Mouse (Mus musculus) heart, adult 2 months (tissue): ENCODE data around the gene Zbtb5. TPM values are rescaled to one million over a fixed set of nuclear protein-coding genes. Genes with fewer than 3 reads are reported as not detected.

ENCODE experiments used
- DNase-seq, 2 experiments: peaks; one replicate each; pipeline ENCODE4 v3.0.0; 2021
- H3K27ac ChIP-seq: fragments of 200-600 bp; 2 replicates; pipeline ENCODE4 v1.8.1; 2022
- H3K27me3 ChIP-seq: fragments of 200-500 bp; 2 replicates; pipeline ENCODE4 v1.6.1; 2012; ENCODE audit warnings: mild to moderate bottlenecking, low read length, inconsistent platforms, mixed read lengths; ENCODE audit not compliant: control insufficient read depth, insufficient read depth
- H3K36me3 ChIP-seq: fragments of 200-500 bp; 2 replicates; pipeline ENCODE4 v1.6.1; 2012; ENCODE audit warnings: low read length, inconsistent platforms; ENCODE audit not compliant: control insufficient read depth, insufficient read depth
- H3K4me1 ChIP-seq: fragments of 200-500 bp; 2 replicates; pipeline ENCODE4 v1.6.1; 2011; ENCODE audit warnings: low read length; ENCODE audit not compliant: control insufficient read depth, insufficient read depth
- H3K4me3 ChIP-seq: fragments of 200-600 bp; 2 replicates; pipeline ENCODE4 v1.8.1; 2022
- H3K79me2 ChIP-seq: fragments of 200-500 bp; replicated peaks from 2 replicates; pipeline ENCODE4 v1.6.1; 2012; ENCODE audit warnings: mild to moderate bottlenecking, inconsistent platforms, low read length, moderate library complexity, mixed read lengths; ENCODE audit not compliant: control insufficient read depth, insufficient read depth
- H3K9ac ChIP-seq: fragments of 200-500 bp; 2 replicates; pipeline ENCODE4 v1.6.1; 2012; ENCODE audit warnings: low read depth, mild to moderate bottlenecking, control low read depth, inconsistent platforms, low read length, mixed read lengths
- CTCF ChIP-seq: fragments of 200-600 bp; IDR thresholded peaks from 2 replicates; pipeline ENCODE4 v1.8.1; 2022; ENCODE audit warnings: antibody characterized with exemption, mild to moderate bottlenecking, moderate library complexity
- EP300 ChIP-seq: fragments of 200-500 bp; IDR thresholded peaks from 2 replicates; pipeline ENCODE4 v1.6.1; 2011; ENCODE audit warnings: low read depth, low read length, control low read depth; ENCODE audit not compliant: insufficient read depth
- POLR2A ChIP-seq: fragments of 200-500 bp; IDR thresholded peaks from 2 replicates; pipeline ENCODE4 v1.6.1; 2011; ENCODE audit warnings: mild to moderate bottlenecking, low read depth, low read length, control low read depth; ENCODE audit not compliant: insufficient read depth
- WGBS: fragments of 180-500 bp; shearing (Covaris S2); methylation state at CpG from one replicate; pipeline ENCODE4 v1.1.7; 2018; 5-methylcytosine and 5-hydroxymethylcytosine counted together
- intact Hi-C: fragments of 180-260 bp; cut with DNase I; formaldehyde crosslinking; loops from one replicate; pipeline ENCODE4 v1.15.1; 2025
- polyA plus RNA-seq: library from polyadenylated mRNA; depleted of rRNA; stranded (reverse); fragments of >200 nt; gene quantifications from 2 replicates; pipeline ENCODE4 v1.2.3, GENCODE M21; 2012
- total RNA-seq, 2 experiments: library from RNA; stranded (reverse); gene quantifications; 2 replicates each; pipeline ENCODE4 v1.2.3; 2021

The Zbtb5 gene
- total and polyA plus RNA-seq, 3 experiments = 3.8 to 5.8 (median 5.4) TPM

GRCm38 (mm10) chr4:45036048-45036447 is 23.8 kb upstream of the Zbtb5 start:
- TF ChIP-seq POLR2A (no peak), CTCF (no peak), EP300 (no peak)
- H3K27ac ChIP-seq = no peak overlapping the region
- H3K4me3 ChIP-seq = no peak overlapping the region
- H3K36me3 ChIP-seq = no peaks in the 10 kb centered on the region
- 83% methylated on average over 10 of the region's 10 CpGs for WGBS
- no peak for DNase-seq
- H3K27me3 ChIP-seq = no peaks in the 10 kb centered on the region
- peaks cover 5% of the 10 kb centered on the region; the same call in 1 of the 2 replicates for H3K4me1 ChIP-seq
- no peaks in the 10 kb centered on the region for H3K79me2 ChIP-seq
- H3K9ac ChIP-seq = no peak overlapping the region
- intact Hi-C loops = no loop called here

GRCm38 (mm10) chr4:45034693-45035628 is 22.7 kb upstream of the Zbtb5 start:
- no peaks in the 10 kb centered on the region for H3K36me3 ChIP-seq
- no peaks in the 10 kb centered on the region for H3K79me2 ChIP-seq
- H3K27me3 ChIP-seq = no peaks in the 10 kb centered on the region
- peak in 1 of 2 experiments; percentile 35 for DNase-seq
- H3K4me3 ChIP-seq = no peak overlapping the region
- H3K4me1 ChIP-seq = peaks cover 5% of the 10 kb centered on the region; the same call in 1 of the 2 replicates
- H3K9ac ChIP-seq = no peak overlapping the region
- no peak overlapping the region; the same call in 1 of the 2 replicates for H3K27ac ChIP-seq
- WGBS = 73% methylated on average over 16 of the region's 16 CpGs
- intact Hi-C loops = no loop called here
- no peak for TF ChIP-seq CTCF

DNA sequence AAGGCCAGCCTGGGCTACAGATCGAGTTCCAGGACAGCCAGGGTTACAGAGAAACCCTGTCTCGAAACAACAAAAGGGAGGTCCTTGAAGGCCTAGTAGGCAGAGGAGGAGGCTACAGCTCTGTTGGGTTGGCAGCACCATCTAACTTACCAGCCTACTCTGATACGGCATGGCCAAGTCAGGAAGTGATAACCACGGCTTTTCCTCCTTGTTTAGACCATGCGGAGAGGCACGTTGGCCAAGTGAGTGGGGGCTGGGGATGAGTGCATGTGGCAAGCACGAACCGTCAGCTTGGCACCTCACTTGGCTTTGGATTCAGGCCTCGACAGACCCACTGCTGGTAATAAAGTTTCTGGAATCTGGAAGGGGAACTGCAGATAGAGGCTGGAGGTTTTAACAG is 20.4 kb upstream of the Zbtb5 start:
- TF ChIP-seq POLR2A (no peak), EP300 (peak; percentile 71)
- H3K27ac ChIP-seq = peak overlapping the region; percentile 62
- intact Hi-C loops = no loop called here
- no peak overlapping the region for H3K4me3 ChIP-seq
- H3K4me1 ChIP-seq = peaks cover 3% of the 10 kb centered on the region; the same call in 1 of the 2 replicates
- H3K79me2 ChIP-seq = no peaks in the 10 kb centered on the region
- no peak overlapping the region for H3K9ac ChIP-seq
- H3K36me3 ChIP-seq = no peaks in the 10 kb centered on the region
- H3K27me3 ChIP-seq = no peaks in the 10 kb centered on the region
- DNase-seq = peak; percentile 39 to 73
- 45% methylated on average over 9 of the region's 9 CpGs for WGBS

DNA sequence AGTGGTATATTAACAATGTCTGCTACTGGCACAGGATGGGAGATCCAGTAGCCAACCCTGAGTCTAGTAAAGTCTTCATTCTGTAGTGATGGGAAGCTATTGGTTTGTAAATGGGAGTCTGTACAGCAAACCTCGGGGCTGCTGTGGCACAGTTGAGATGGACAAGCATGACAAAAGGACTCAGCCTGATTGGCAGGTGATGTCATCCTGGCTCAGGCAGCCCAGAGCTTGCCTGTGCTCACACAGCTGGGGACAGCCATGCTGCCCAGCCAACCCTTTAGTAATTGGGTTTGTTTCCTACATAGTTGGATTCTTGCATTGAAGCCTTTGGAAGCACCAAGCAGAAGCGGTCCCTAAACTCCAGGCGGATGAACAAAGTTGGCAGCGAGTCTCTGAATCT is 14.2 kb upstream of the Zbtb5 start:
- Histone ChIP-seq H3K4me1 (no peaks in the 10 kb centered on the region), H3K4me3 (no peak overlapping the region), H3K9ac (no peak overlapping the region), H3K27me3 (no peaks in the 10 kb centered on the region), H3K79me2 (no peaks in the 10 kb centered on the region), H3K27ac (no peak overlapping the region), H3K36me3 (no peaks in the 10 kb centered on the region)
- intact Hi-C loops = no loop called here
- DNase-seq = no peak
- WGBS = 90% methylated on average over 4 of the region's 4 CpGs
- no peak for TF ChIP-seq POLR2A
- no peak for TF ChIP-seq EP300
- TF ChIP-seq CTCF = no peak

DNA sequence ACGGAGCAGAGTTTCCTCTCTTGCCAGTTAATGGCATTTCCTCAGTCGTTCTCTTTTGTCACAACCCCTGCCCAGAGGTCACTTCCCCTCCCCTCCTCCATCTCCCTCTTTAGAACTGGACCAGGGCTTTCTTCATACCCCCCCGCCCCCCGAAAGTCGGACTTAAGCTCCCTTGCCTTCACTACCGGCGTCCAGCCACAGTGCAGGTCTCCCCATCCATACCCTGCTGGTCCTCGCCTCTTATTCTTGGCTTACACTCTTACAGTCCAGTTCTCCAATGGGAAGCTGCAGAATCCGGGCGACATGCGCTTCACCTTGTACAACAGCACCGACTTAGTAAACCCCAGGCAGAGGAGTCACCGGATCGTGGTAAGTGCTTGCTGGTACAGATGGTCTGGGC is 6.8 kb upstream of the Zbtb5 start:
- no peaks in the 10 kb centered on the region for H3K27me3 ChIP-seq
- H3K4me3 ChIP-seq = peak overlapping the region; percentile 77
- intact Hi-C loops = loop anchor here (2.0 to 10.0 kb wide), 6 partner anchors 20 to 836 kb away; partner anchors contain the start of genes Fbxo10, Shb and Tomm5
- H3K4me1 ChIP-seq = peaks cover 4% of the 10 kb centered on the region
- WGBS = 1% methylated on average over 14 of the region's 14 CpGs
- no peaks in the 10 kb centered on the region for H3K36me3 ChIP-seq
- TF ChIP-seq POLR2A = no peak
- TF ChIP-seq EP300 = no peak
- TF ChIP-seq CTCF = no peak
- 0 out of 2 replicates have a peak, but pooled peaks cover 2% of the 10 kb centered on the region for H3K79me2 ChIP-seq
- DNase-seq = no peak
- H3K9ac ChIP-seq = peak overlapping the region; percentile 63
- H3K27ac ChIP-seq = peak overlapping the region; percentile 61

DNA sequence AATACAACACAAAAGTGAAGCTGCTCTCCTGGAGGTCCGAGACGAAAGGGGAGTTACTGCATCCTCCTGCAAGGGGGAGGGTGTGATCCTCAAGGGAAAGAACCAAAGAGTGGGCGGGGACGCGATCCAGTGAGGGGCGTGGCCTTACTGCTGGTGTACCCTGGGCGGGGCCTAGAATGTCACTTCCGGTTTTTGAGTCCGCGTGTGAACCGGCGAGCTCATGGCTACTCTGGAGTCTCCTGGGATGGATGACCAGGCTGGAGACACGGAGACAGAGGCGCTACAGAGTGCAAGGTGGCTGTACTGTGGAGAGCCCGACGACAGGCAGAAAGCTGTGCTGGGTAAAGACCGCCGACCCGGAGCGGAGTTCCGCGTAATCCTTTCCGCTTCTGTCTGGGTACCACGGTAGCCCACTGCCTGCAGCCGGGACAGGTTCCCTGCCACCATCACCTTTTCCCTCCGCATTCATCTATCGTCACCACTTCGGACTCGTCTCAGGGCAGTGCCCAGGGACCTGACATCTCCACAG is 6.3 kb upstream of the Zbtb5 start, which contains the start of gene Polr1e:
Gene Polr1e, plus strand, starts transcription at position 132 of the 529 bp plus-strand sequence.
- intact Hi-C loops = loop anchor here (2.0 to 10.0 kb wide), 6 partner anchors 20 to 836 kb away; partner anchors contain the start of genes Fbxo10, Shb and Tomm5

More for the DNA sequence above, 6.3 kb upstream of the Zbtb5 start, which contains the start of gene Polr1e:
- Histone ChIP-seq H3K4me3 (peak within 1 kb of the TSS; percentile 77), H3K4me1 (peaks cover 4% of the 10 kb centered on the region), H3K27ac (peak within 1 kb of the TSS; percentile 61), H3K79me2 (0 out of 2 replicates have a peak, but pooled peaks cover 2% of the 10 kb centered on the region), H3K9ac (peak within 1 kb of the TSS; percentile 63), H3K27me3 (no peaks in the 10 kb centered on the region), H3K36me3 (no peaks in the 10 kb centered on the region)
- under 1% methylated on average over 29 of the region's 29 CpGs for WGBS
- no peak for TF ChIP-seq CTCF
- 0 out of 2 replicates have a peak, but pooled peaks have one; percentile 50 for TF ChIP-seq EP300
- peak; percentile 70; the same call in 1 of the 2 replicates for TF ChIP-seq POLR2A
- peak; percentile 93 to 94 for DNase-seq
